Mouse (Mus musculus): ENCODE measurements around the gene Npy1r.

The Npy1r gene

GRCm38 (mm10) chr8:66696970-66697843 lies at the start of gene Npy1r:
Gene Npy1r, plus strand, starts transcription at chr8:66697192.
- peak; percentile 56 for DNase-seq

- DNase-seq, result no peak
Measured at GRCm38 (mm10) chr8:66681261-66681660, 15.7 kb upstream of the Npy1r start.

DNA sequence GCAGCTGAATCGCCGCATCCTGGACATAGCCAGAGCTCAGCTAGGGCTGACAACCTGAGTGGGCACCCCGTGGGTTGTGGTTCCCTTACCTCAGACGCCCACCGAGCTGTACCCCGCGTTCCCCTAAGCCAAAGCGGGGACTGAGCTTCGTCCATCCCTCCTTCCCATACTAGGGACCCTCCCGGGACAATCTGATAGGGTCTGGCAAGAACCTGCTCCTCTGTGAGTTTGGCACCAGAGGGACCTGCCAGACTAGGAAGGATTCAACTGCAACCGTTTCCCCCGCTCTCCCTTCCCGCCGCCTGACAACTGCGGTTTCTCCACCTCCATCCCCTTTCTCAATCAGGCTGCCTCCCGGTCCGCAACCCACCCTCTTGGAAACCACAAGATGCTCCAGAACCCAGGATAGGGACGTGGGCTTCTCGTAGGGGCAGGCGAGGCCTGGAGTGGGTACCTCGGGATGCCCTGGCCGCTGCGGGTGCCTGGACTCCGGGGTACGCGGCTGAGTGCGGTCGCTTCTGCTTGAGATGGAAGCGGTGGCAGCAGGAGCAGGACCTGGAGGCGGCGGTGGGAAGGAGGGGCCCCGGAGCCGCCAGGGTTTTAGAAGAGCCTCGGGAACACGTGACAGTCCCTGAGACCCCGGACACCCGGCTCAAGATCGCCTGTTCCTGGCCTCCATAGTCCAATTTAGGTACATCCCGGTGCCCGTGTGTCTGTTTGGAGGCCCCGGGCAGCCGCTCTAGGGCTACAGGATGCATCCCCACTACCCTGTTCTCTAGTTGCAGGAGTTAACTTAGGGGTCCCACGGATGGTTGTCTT lies 9.3 kb upstream of the Npy1r start, which contains the start of gene Npy5r:
Gene Npy5r (minus strand): TSS at position 618 of the 819 bp plus-strand sequence.
- peak; percentile 24 for DNase-seq

DNA sequence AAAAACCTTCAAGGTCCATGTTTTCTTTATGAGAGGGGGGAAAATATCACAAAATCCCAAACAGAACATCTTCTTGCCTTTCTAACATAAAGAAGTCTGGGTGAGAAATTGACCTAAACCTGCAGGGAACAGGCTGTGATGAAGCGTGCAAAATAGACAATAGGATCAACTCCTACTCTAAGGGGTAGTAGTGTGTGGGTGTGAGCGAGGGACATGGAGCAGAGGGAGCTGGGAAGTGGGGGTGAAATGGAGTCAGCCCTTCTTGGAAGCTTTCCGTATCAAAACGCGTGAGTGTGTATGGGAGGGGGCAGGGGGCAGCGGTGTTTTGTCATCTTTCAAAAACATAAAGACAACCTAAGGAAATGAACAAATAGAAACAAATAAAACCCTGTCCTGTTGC lies 8.6 kb upstream of the Npy1r start:
- DNase-seq, result no peak

- DNase-seq, result no peak
Measured at GRCm38 (mm10) chr8:66688799-66689198, 8.2 kb upstream of the Npy1r start.

- no peak for DNase-seq
Measured at GRCm38 (mm10) chr8:66690402-66690801, 6.6 kb upstream of the Npy1r start.

- DNase-seq, result no peak
Measured at GRCm38 (mm10) chr8:66698011-66698410, 1.0 kb downstream of the Npy1r start.

GRCm38 (mm10) chr8:66698782-66699181 lies 1.8 kb downstream of the Npy1r start:
- DNase-seq, result no peak

DNA sequence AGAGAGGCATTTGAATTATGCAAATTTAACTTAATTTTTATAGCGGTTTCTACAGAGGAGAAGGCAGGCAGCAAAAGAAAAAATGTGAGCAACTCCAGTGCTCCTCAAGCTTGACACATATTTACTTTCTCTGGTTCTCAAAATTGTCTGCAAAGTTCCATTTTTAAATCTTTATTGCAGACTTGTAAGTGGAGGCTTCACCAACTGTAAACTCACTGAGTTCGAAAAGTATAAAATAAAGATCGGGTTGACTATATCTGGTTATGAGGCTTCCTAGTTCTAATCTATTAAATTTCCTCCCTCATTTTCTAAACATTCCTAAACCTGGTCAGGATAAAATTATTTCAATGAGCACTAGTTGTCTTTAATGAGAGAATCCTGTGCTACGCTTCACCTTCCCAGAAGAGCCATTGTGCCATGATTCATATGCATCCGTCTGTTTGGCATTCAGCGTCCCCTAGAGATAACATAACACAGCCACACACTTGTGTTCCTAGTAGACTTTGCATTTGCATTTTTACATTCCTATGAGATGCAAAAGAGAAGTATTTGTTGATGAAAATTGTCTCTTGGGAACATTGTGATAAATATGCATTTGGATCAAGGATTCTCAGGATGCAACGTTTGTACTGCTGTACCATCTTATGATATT lies 17.5 kb downstream of the Npy1r start:
- DNase-seq, result no peak

DNA sequence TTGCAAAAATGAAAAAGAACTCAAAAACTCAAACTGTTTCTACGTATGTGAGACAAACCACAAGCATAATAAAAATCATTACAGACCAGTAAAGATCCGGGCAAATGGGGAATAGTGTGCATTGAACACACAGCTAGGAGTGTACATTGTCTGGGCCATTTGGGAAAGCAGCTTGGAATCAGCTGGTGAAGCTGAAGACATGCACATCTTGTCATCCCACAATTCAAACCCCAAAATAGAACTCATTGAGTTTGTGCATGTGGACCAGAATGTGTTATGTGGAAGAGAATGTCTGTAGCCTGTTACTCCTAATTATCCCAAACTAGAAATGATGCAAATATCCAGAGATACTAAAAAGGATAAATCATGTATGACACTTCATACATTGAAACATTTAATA lies 25.8 kb downstream of the Npy1r start:
- DNase-seq, result peak; percentile 82

GRCm38 (mm10) chr8:66729446-66729845 lies 32.5 kb downstream of the Npy1r start:
- DNase-seq, result no peak

DNA sequence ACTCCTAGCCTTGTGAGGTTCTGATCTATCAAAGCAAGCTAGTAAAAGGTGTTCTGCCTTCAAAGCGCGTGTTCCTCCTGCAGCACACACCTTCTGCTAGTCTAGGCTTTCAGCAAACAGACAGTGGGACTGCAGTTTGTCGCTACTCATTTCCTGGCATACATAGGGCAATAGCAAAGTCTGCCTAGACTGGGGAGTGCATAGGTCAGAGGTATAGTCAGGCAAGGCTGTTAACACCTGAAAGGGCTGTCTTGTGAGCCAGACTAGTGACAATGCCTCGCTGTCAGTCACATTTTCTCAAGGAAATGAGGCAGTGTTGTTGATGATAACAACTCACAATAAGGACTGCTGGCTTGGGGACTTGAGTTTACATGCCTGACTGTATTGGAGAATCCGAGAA lies 35.0 kb downstream of the Npy1r start:
- DNase-seq, result no peak

- DNase-seq, result no peak
Measured at GRCm38 (mm10) chr8:66742359-66742758, 45.4 kb downstream of the Npy1r start.

GRCm38 (mm10) chr8:66745612-66746011 lies 48.6 kb downstream of the Npy1r start:
- DNase-seq, result peak; percentile 14

- DNase-seq, result no peak
Measured at GRCm38 (mm10) chr8:66751621-66752020, 54.6 kb downstream of the Npy1r start.

DNA sequence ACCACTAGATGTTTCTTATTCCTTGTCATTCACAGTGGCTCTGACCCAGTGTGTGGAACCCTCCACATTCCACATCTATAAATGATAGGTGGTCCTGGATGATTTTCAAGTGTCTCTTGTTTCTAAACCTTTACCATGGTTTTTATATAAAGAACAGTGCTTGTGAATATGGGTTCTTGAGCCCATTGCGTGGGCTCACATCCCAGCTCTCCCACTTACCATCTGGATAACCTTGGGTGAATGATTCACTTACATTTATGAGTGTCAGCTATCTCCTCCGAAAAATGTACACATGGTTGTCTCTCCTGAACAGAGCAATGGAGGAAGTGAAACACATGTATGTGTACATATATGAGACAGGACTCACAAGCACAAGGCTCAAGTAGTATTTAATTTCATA lies 59.2 kb downstream of the Npy1r start:
- peak; percentile 27 for DNase-seq

All from layer of hippocampus, adult 9-11 months (tissue).